Mouse (Mus musculus): Measurements from ENCODE around the gene Mcf2l. TPM values are rescaled to one million over a fixed set of nuclear protein-coding genes. Genes with fewer than 3 reads are reported as not detected.

Mcf2l gene
- polyA plus RNA-seq, 1 experiment from 2014 or later = 140 TPM

GRCm38 (mm10) chr8:12917029-12917428 is 43.4 kb downstream of the Mcf2l start:
- Histone ChIP-seq H3K9me3 (ENCODE audit: control insufficient read depth, low read length) (no peaks in the 10 kb centered on the region), H3K27me3 (ENCODE audit: control insufficient read depth, insufficient read depth, low read length) (no peaks in the 10 kb centered on the region), H3K4me3 (ENCODE audit: low read depth, low read length) (peak overlapping the region; percentile 56), H3K9ac (replicated peaks; ENCODE audit: low read depth, low read length) (peak overlapping the region; percentile 75), H3K27ac (ENCODE audit: low read depth, low read length) (peak overlapping the region; percentile 34; the same call in 1 of the 2 replicates), H3K4me1 (ENCODE audit: control insufficient read depth, insufficient read depth, low read length) (peaks cover 21% of the 10 kb centered on the region), H3K36me3 (ENCODE audit: control insufficient read depth, insufficient read depth, low read length) (no peaks in the 10 kb centered on the region), H3K4me2 (ENCODE audit: low read depth, low read length) (peak overlapping the region; percentile 87)
- 78% methylated on average over 3 of the region's 3 CpGs for WGBS
- ATAC-seq (ENCODE audit: low read depth) = no peak

DNA sequence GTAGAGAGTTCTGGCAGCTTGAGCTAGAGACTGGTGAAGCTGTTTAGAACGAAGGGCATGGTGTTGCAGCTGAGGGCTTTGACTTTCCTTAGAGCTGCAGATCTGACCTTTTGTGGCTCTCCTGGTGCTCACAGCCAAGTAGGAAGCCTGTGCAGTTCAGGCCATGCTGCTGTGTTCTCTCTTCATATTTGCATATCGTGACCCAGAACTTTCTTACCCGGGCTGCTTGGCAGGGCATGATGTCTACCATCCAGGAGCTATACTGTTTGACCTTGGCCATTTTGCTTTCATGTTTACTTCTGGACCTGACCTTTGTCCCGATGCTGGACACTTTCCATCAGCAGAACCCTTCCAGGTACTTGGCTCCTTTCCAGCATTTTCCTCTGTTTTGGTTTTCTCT is 44.2 kb downstream of the Mcf2l start:
- Histone ChIP-seq H3K9me3 (ENCODE audit: control insufficient read depth, low read length) (no peaks in the 10 kb centered on the region), H3K9ac (replicated peaks; ENCODE audit: low read depth, low read length) (no peak overlapping the region; the same call in 1 of the 2 replicates), H3K4me3 (ENCODE audit: low read depth, low read length) (peak overlapping the region; percentile 56; the same call in 1 of the 2 replicates), H3K4me1 (ENCODE audit: control insufficient read depth, insufficient read depth, low read length) (peaks cover 21% of the 10 kb centered on the region), H3K4me2 (ENCODE audit: low read depth, low read length) (peak overlapping the region; percentile 87), H3K27ac (ENCODE audit: low read depth, low read length) (no peak overlapping the region), H3K36me3 (ENCODE audit: control insufficient read depth, insufficient read depth, low read length) (no peaks in the 10 kb centered on the region), H3K27me3 (ENCODE audit: control insufficient read depth, insufficient read depth, low read length) (no peaks in the 10 kb centered on the region)
- no peak for ATAC-seq (ENCODE audit: low read depth)
- 90% methylated on average over 4 of the region's 4 CpGs for WGBS

- Histone ChIP-seq H3K4me3 (ENCODE audit: low read depth, low read length) (no peak overlapping the region), H3K36me3 (ENCODE audit: control insufficient read depth, insufficient read depth, low read length) (no peaks in the 10 kb centered on the region), H3K4me2 (ENCODE audit: low read depth, low read length) (no peak overlapping the region), H3K9me3 (ENCODE audit: control insufficient read depth, low read length) (no peaks in the 10 kb centered on the region), H3K9ac (replicated peaks; ENCODE audit: low read depth, low read length) (no peak overlapping the region), H3K27ac (ENCODE audit: low read depth, low read length) (no peak overlapping the region), H3K4me1 (ENCODE audit: control insufficient read depth, insufficient read depth, low read length) (peaks cover 18% of the 10 kb centered on the region), H3K27me3 (ENCODE audit: control insufficient read depth, insufficient read depth, low read length) (no peaks in the 10 kb centered on the region)
- WGBS = 84% methylated on average over 4 of the region's 4 CpGs
- ATAC-seq (ENCODE audit: low read depth) = no peak
Measured at GRCm38 (mm10) chr8:12920599-12920998, 47.0 kb downstream of the Mcf2l start.

- no peak overlapping the region for H3K4me2 ChIP-seq (ENCODE audit: low read depth, low read length)
- no peak overlapping the region for H3K4me3 ChIP-seq (ENCODE audit: low read depth, low read length)
- H3K36me3 ChIP-seq (ENCODE audit: control insufficient read depth, insufficient read depth, low read length) = no peaks in the 10 kb centered on the region
- H3K9me3 ChIP-seq (ENCODE audit: control insufficient read depth, low read length) = no peaks in the 10 kb centered on the region
- no peak overlapping the region for H3K27ac ChIP-seq (ENCODE audit: low read depth, low read length)
- H3K9ac ChIP-seq (replicated peaks; ENCODE audit: low read depth, low read length) = no peak overlapping the region
- no peak for ATAC-seq (ENCODE audit: low read depth)
- peaks cover 3% of the 10 kb centered on the region; the same call in 1 of the 2 replicates for H3K4me1 ChIP-seq (ENCODE audit: control insufficient read depth, insufficient read depth, low read length)
- 87% methylated on average over 8 of the region's 8 CpGs for WGBS
- H3K27me3 ChIP-seq (ENCODE audit: control insufficient read depth, insufficient read depth, low read length) = no peaks in the 10 kb centered on the region
Measured at GRCm38 (mm10) chr8:12925051-12925450, 51.4 kb downstream of the Mcf2l start.

- Histone ChIP-seq H3K4me1 (ENCODE audit: control insufficient read depth, insufficient read depth, low read length) (peaks cover 3% of the 10 kb centered on the region; the same call in 1 of the 2 replicates), H3K4me2 (ENCODE audit: low read depth, low read length) (no peak overlapping the region), H3K9ac (replicated peaks; ENCODE audit: low read depth, low read length) (no peak overlapping the region), H3K36me3 (ENCODE audit: control insufficient read depth, insufficient read depth, low read length) (no peaks in the 10 kb centered on the region), H3K9me3 (ENCODE audit: control insufficient read depth, low read length) (no peaks in the 10 kb centered on the region), H3K4me3 (ENCODE audit: low read depth, low read length) (no peak overlapping the region), H3K27me3 (ENCODE audit: control insufficient read depth, insufficient read depth, low read length) (no peaks in the 10 kb centered on the region), H3K27ac (ENCODE audit: low read depth, low read length) (no peak overlapping the region)
- ATAC-seq (ENCODE audit: low read depth) = no peak
- 63% methylated on average over 13 of the region's 13 CpGs for WGBS
Measured at GRCm38 (mm10) chr8:12925941-12926381, 52.4 kb downstream of the Mcf2l start.

- no peak overlapping the region for H3K27ac ChIP-seq (ENCODE audit: low read depth, low read length)
- no peaks in the 10 kb centered on the region for H3K9me3 ChIP-seq (ENCODE audit: control insufficient read depth, low read length)
- no peaks in the 10 kb centered on the region for H3K36me3 ChIP-seq (ENCODE audit: control insufficient read depth, insufficient read depth, low read length)
- H3K4me2 ChIP-seq (ENCODE audit: low read depth, low read length) = no peak overlapping the region
- H3K4me3 ChIP-seq (ENCODE audit: low read depth, low read length) = no peak overlapping the region
- H3K4me1 ChIP-seq (ENCODE audit: control insufficient read depth, insufficient read depth, low read length) = peaks cover 13% of the 10 kb centered on the region
- H3K9ac ChIP-seq (replicated peaks; ENCODE audit: low read depth, low read length) = no peak overlapping the region
- no peaks in the 10 kb centered on the region for H3K27me3 ChIP-seq (ENCODE audit: control insufficient read depth, insufficient read depth, low read length)
- ATAC-seq (ENCODE audit: low read depth) = peak; percentile 55
- WGBS = 57% methylated on average over 7 of the region's 7 CpGs
Measured at GRCm38 (mm10) chr8:12927204-12927983, 53.8 kb downstream of the Mcf2l start.

DNA sequence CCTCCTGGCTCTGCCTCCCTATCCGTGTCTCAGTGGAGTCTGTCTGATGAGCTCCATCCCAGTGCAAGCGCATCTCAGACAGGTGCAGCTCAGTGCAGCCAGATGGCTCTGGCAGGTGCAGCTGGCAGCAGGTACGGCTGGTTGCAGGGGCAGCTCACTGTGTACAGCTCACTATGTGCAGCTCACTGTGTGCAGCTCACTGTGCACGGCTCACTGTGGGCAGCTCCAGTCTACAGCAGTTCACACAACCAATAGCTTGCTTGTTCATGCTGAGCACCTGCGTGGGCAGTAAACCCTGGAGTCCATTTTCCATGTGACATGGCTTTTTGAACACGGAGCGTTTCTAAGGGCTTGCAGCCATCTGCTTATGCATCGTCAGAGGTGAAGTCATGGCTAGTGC is 54.4 kb downstream of the Mcf2l start:
- H3K36me3 ChIP-seq (ENCODE audit: control insufficient read depth, insufficient read depth, low read length) = no peaks in the 10 kb centered on the region
- no peak overlapping the region for H3K4me3 ChIP-seq (ENCODE audit: low read depth, low read length)
- no peak overlapping the region for H3K4me2 ChIP-seq (ENCODE audit: low read depth, low read length)
- no peak overlapping the region for H3K27ac ChIP-seq (ENCODE audit: low read depth, low read length)
- H3K9ac ChIP-seq (replicated peaks; ENCODE audit: low read depth, low read length) = no peak overlapping the region
- peaks cover 13% of the 10 kb centered on the region for H3K4me1 ChIP-seq (ENCODE audit: control insufficient read depth, insufficient read depth, low read length)
- ATAC-seq (ENCODE audit: low read depth) = no peak
- H3K27me3 ChIP-seq (ENCODE audit: control insufficient read depth, insufficient read depth, low read length) = no peaks in the 10 kb centered on the region
- H3K9me3 ChIP-seq (ENCODE audit: control insufficient read depth, low read length) = no peaks in the 10 kb centered on the region
- 87% methylated on average over 8 of the region's 8 CpGs for WGBS

DNA sequence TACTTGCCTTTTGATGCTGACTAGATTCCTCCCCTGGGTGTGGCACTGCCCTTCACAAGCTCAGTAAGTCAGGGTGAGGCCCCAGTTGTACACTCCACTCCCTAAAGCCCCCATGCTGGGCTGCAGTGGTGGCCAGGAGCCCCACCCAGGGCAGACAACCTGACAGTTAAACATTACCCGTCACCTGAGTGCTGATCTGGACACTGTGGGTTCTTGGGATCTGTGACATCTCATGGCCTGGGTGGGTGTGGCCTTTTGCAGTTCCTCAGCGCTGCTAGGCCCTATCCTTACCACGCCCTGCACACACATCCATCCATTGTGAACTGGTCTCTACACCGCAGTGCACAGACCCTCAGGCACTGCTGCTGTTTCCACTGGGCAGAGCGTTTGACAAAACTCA is 55.3 kb downstream of the Mcf2l start:
- no peak overlapping the region for H3K27ac ChIP-seq (ENCODE audit: low read depth, low read length)
- peaks cover 13% of the 10 kb centered on the region for H3K4me1 ChIP-seq (ENCODE audit: control insufficient read depth, insufficient read depth, low read length)
- no peaks in the 10 kb centered on the region for H3K27me3 ChIP-seq (ENCODE audit: control insufficient read depth, insufficient read depth, low read length)
- no peak overlapping the region for H3K4me3 ChIP-seq (ENCODE audit: low read depth, low read length)
- no peak overlapping the region for H3K4me2 ChIP-seq (ENCODE audit: low read depth, low read length)
- no peak overlapping the region for H3K9ac ChIP-seq (replicated peaks; ENCODE audit: low read depth, low read length)
- H3K36me3 ChIP-seq (ENCODE audit: control insufficient read depth, insufficient read depth, low read length) = no peaks in the 10 kb centered on the region
- H3K9me3 ChIP-seq (ENCODE audit: control insufficient read depth, low read length) = no peaks in the 10 kb centered on the region
- whole genome bisulfite sequencing = 90% methylated on average over 5 of the region's 5 CpGs
- no peak for ATAC-seq (ENCODE audit: low read depth)

DNA sequence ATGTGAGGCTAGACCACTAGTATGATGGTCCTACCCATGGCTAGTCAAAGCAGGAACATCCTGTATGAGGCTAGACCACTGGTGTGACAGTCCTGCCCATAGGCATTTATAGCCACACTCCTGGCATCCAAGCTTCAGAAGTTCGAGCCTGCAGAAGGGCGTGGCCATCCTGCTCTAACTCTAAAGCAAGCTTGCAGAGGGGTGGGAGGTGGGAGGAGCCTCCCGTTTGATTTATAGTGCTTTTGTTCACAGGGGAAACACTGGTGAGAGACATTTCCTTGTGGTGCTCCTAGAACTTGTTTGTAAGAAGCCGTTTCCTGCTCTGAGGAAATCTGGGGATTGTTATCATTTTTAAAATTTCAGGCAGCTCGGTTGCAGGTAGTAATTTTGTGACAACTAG is 56.7 kb downstream of the Mcf2l start:
- Histone ChIP-seq H3K4me1 (ENCODE audit: control insufficient read depth, insufficient read depth, low read length) (peaks cover 13% of the 10 kb centered on the region), H3K4me2 (ENCODE audit: low read depth, low read length) (no peak overlapping the region), H3K9me3 (ENCODE audit: control insufficient read depth, low read length) (no peaks in the 10 kb centered on the region), H3K9ac (replicated peaks; ENCODE audit: low read depth, low read length) (no peak overlapping the region), H3K27ac (ENCODE audit: low read depth, low read length) (no peak overlapping the region), H3K27me3 (ENCODE audit: control insufficient read depth, insufficient read depth, low read length) (no peaks in the 10 kb centered on the region), H3K4me3 (ENCODE audit: low read depth, low read length) (no peak overlapping the region), H3K36me3 (ENCODE audit: control insufficient read depth, insufficient read depth, low read length) (no peaks in the 10 kb centered on the region)
- no peak for ATAC-seq (ENCODE audit: low read depth)
- 23% methylated on average over 5 of the region's 5 CpGs for WGBS

Data from neural tube, embryonic 14.5 days (tissue).